Mouse (Mus musculus) kidney, embryonic 14.5 days (tissue): Measurements from ENCODE around the gene Fgf12. TPM values are rescaled to one million over a fixed set of nuclear protein-coding genes. Genes with fewer than 3 reads are reported as not detected.
A peak's percentile ranks its signal among the peaks of the same experiment; 100 is the strongest.

ENCODE experiments used
- ATAC-seq: fragments of 200-750 bp; cut with Nextera tagmentation; 2 replicates; pipeline ENCODE4 v1.8.0; 2017; ENCODE audit warnings: moderate number of reproducible peaks, mild to moderate bottlenecking, moderate TSS enrichment, moderate library complexity; ENCODE audit not compliant: low FRiP score, low TSS enrichment
- H3K27ac ChIP-seq: fragments of 300-500 bp; sonication (generic); 2 replicates; pipeline ENCODE4 v1.5.1; 2014; ENCODE audit warnings: low read depth, mild to moderate bottlenecking, low read length, moderate library complexity, mixed read lengths
- H3K27me3 ChIP-seq: fragments of 300-500 bp; sonication (generic); 2 replicates; pipeline ENCODE4 v1.6.1; 2014; ENCODE audit warnings: mild to moderate bottlenecking, low read length; ENCODE audit not compliant: control insufficient read depth, insufficient read depth
- H3K36me3 ChIP-seq: fragments of 300-500 bp; sonication (generic); 2 replicates; pipeline ENCODE4 v1.6.1; 2014; ENCODE audit warnings: low read length, mixed read lengths; ENCODE audit not compliant: control insufficient read depth, insufficient read depth
- H3K4me1 ChIP-seq: fragments of 300-500 bp; sonication (generic); 2 replicates; pipeline ENCODE4 v1.6.1; 2014; ENCODE audit warnings: low read length, mixed read lengths; ENCODE audit not compliant: control insufficient read depth, insufficient read depth
- H3K4me2 ChIP-seq: fragments of 300-500 bp; sonication (generic); replicated peaks from 2 replicates; pipeline ENCODE4 v1.6.1; 2014; ENCODE audit warnings: low read depth, mild to moderate bottlenecking, low read length
- H3K4me3 ChIP-seq: fragments of 300-500 bp; sonication (generic); 2 replicates; pipeline ENCODE4 v1.5.1; 2014; ENCODE audit warnings: mild to moderate bottlenecking, low read length
- H3K9ac ChIP-seq: fragments of 300-500 bp; sonication (generic); 2 replicates; pipeline ENCODE4 v1.6.1; 2014; ENCODE audit warnings: low read depth, mild to moderate bottlenecking, low read length, moderate library complexity
- H3K9me3 ChIP-seq: fragments of 300-500 bp; sonication (generic); 2 replicates; pipeline ENCODE4 v1.6.1; 2016; ENCODE audit warnings: low read length; ENCODE audit not compliant: control insufficient read depth
- WGBS: fragments of 180-500 bp; shearing (Covaris S2); extraction: QIAGEN DNeasy Blood & Tissue Kit; methylation state at CpG from one replicate; pipeline ENCODE4 v1.1.7; 2014; 5-methylcytosine and 5-hydroxymethylcytosine counted together
- polyA plus RNA-seq: library from polyadenylated mRNA; unstranded; fragments of >200 nt; fragmentation: Nextera tagmentation; extraction: Ambion mirVana; gene quantifications from 2 replicates; pipeline ENCODE4 v1.2.1, GENCODE M21; 2014

Gene Fgf12
- polyA plus RNA-seq, 1 experiment from 2014 or later, result 4.0 TPM

GRCm38 (mm10) chr16:28251930-28252329 is 500.9 kb downstream of the Fgf12 start:
- Histone ChIP-seq H3K4me2 (no peak overlapping the region), H3K27me3 (no peaks in the 10 kb centered on the region), H3K4me3 (no peak overlapping the region), H3K9me3 (no peaks in the 10 kb centered on the region), H3K27ac (no peak overlapping the region), H3K9ac (no peak overlapping the region), H3K36me3 (no peaks in the 10 kb centered on the region), H3K4me1 (no peaks in the 10 kb centered on the region)
- no peak for ATAC-seq
- 82% methylated on average over 3 of the region's 3 CpGs for WGBS

- H3K4me3 ChIP-seq, result no peak overlapping the region
- no peak for ATAC-seq
- H3K9ac ChIP-seq, result no peak overlapping the region
- H3K27me3 ChIP-seq, result no peaks in the 10 kb centered on the region
- H3K36me3 ChIP-seq, result no peaks in the 10 kb centered on the region
- WGBS, result 71% methylated on average over 3 of the region's 3 CpGs
- H3K4me2 ChIP-seq, result no peak overlapping the region
- no peaks in the 10 kb centered on the region for H3K9me3 ChIP-seq
- no peaks in the 10 kb centered on the region for H3K4me1 ChIP-seq
- H3K27ac ChIP-seq, result no peak overlapping the region
These were observed 509.8 kb downstream of the Fgf12 start for GRCm38 (mm10) chr16:28242867-28243649.

- Histone ChIP-seq H3K4me1 (no peaks in the 10 kb centered on the region), H3K4me2 (no peak overlapping the region), H3K27me3 (no peaks in the 10 kb centered on the region), H3K4me3 (no peak overlapping the region), H3K9me3 (no peaks in the 10 kb centered on the region), H3K27ac (no peak overlapping the region), H3K36me3 (no peaks in the 10 kb centered on the region), H3K9ac (no peak overlapping the region)
- 77% methylated on average over 4 of the region's 4 CpGs for WGBS
- no peak for ATAC-seq
These were observed 513.5 kb downstream of the Fgf12 start for GRCm38 (mm10) chr16:28239382-28239781.

- Histone ChIP-seq H3K4me1 (no peaks in the 10 kb centered on the region), H3K27ac (no peak overlapping the region), H3K9ac (no peak overlapping the region), H3K9me3 (no peaks in the 10 kb centered on the region), H3K36me3 (no peaks in the 10 kb centered on the region), H3K27me3 (no peaks in the 10 kb centered on the region), H3K4me2 (no peak overlapping the region), H3K4me3 (no peak overlapping the region)
- 54% methylated on average over 13 of the region's 13 CpGs for WGBS
- no peak; the same call in 1 of the 2 replicates for ATAC-seq
These were observed 514.6 kb downstream of the Fgf12 start for GRCm38 (mm10) chr16:28238019-28238868.

GRCm38 (mm10) chr16:28215930-28216329 is 536.9 kb downstream of the Fgf12 start:
- Histone ChIP-seq H3K4me3 (no peak overlapping the region), H3K9me3 (no peaks in the 10 kb centered on the region), H3K4me1 (no peaks in the 10 kb centered on the region), H3K4me2 (no peak overlapping the region), H3K27ac (no peak overlapping the region), H3K36me3 (no peaks in the 10 kb centered on the region), H3K27me3 (no peaks in the 10 kb centered on the region), H3K9ac (no peak overlapping the region)
- WGBS, result 48% methylated on average over 5 of the region's 5 CpGs
- ATAC-seq, result 0 out of 2 replicates have a peak, but pooled peaks have one; percentile 52

- no peak overlapping the region for H3K27ac ChIP-seq
- no peaks in the 10 kb centered on the region for H3K4me1 ChIP-seq
- H3K4me3 ChIP-seq, result no peak overlapping the region
- no peak overlapping the region for H3K4me2 ChIP-seq
- 93% methylated on average over 1 of the region's 1 CpGs for WGBS
- no peaks in the 10 kb centered on the region for H3K36me3 ChIP-seq
- H3K27me3 ChIP-seq, result no peaks in the 10 kb centered on the region
- ATAC-seq, result no peak
- H3K9ac ChIP-seq, result no peak overlapping the region
- no peaks in the 10 kb centered on the region for H3K9me3 ChIP-seq
These were observed 540.5 kb downstream of the Fgf12 start for GRCm38 (mm10) chr16:28212411-28212810.

- H3K27me3 ChIP-seq, result no peaks in the 10 kb centered on the region
- no peak overlapping the region for H3K4me2 ChIP-seq
- ATAC-seq, result no peak
- no peak overlapping the region for H3K9ac ChIP-seq
- H3K4me3 ChIP-seq, result no peak overlapping the region
- no peaks in the 10 kb centered on the region for H3K4me1 ChIP-seq
- H3K9me3 ChIP-seq, result no peaks in the 10 kb centered on the region
- no peak overlapping the region for H3K27ac ChIP-seq
- H3K36me3 ChIP-seq, result no peaks in the 10 kb centered on the region
- WGBS, result 92% methylated on average over 2 of the region's 2 CpGs
These were observed 596.4 kb downstream of the Fgf12 start for GRCm38 (mm10) chr16:28156443-28156842.

GRCm38 (mm10) chr16:28140972-28141371 is 611.9 kb downstream of the Fgf12 start:
- no peaks in the 10 kb centered on the region for H3K4me1 ChIP-seq
- 85% methylated on average over 3 of the region's 3 CpGs for WGBS
- H3K36me3 ChIP-seq, result no peaks in the 10 kb centered on the region
- H3K9me3 ChIP-seq, result no peaks in the 10 kb centered on the region
- no peak overlapping the region for H3K27ac ChIP-seq
- H3K4me2 ChIP-seq, result no peak overlapping the region
- H3K9ac ChIP-seq, result no peak overlapping the region
- ATAC-seq, result no peak
- H3K4me3 ChIP-seq, result no peak overlapping the region
- no peaks in the 10 kb centered on the region for H3K27me3 ChIP-seq

- Histone ChIP-seq H3K27ac (no peak overlapping the region), H3K27me3 (no peaks in the 10 kb centered on the region), H3K9me3 (no peaks in the 10 kb centered on the region), H3K4me3 (no peak overlapping the region), H3K36me3 (no peaks in the 10 kb centered on the region), H3K4me1 (no peaks in the 10 kb centered on the region), H3K9ac (no peak overlapping the region), H3K4me2 (no peak overlapping the region)
- no peak for ATAC-seq
- 78% methylated on average over 2 of the region's 2 CpGs for WGBS
These were observed 625.9 kb downstream of the Fgf12 start for GRCm38 (mm10) chr16:28127006-28127405.
